Mouse (Mus musculus) kidney, adult 18-20 months (tissue): ENCODE measurements at regions not wholly inside any gene's neighbourhood (a gene's known extent, or its start where the extent isn't known, plus 50 kb on each side); places are given as distances from the start of the nearest gene placed in this dataset.

Experiments used
- DNase-seq: peaks from one replicate; pipeline ENCODE4 v3.0.0; 2021

DNA sequence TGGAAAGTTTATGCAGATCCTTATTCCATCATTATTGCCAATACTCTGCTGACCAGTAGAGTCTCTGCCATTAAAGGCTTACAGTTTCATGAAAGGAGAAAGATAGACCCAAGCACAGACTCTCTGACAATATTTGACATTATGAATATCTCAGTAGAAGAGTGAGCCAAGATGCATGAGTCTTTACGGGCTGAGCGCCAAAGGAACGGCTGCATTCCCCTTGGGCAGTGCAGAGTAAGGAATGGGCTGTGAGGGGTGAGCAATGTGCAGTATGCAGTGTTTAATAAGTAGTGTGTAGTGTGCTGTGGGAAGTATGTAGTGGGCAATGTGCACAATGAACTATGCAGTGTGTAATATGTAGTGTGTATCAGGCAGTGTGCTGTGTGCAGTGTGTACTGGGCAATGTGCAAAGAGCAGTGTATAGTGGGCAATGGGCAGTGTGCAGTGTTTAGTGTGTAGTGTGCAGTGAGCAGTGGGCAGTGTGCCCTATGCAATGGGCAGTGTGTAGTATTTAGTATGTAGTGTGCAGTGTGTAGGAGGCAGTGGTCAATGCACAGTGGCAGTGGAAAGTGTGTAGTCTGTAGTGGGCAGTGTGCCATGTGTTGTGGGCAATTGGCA lies 671.8 kb downstream of the 5730522E02Rik start:
- DNase-seq, result no peak

GRCm38 (mm10) chr11:25536069-25536468 lies 674.5 kb downstream of the 5730522E02Rik start:
- no peak for DNase-seq

DNA sequence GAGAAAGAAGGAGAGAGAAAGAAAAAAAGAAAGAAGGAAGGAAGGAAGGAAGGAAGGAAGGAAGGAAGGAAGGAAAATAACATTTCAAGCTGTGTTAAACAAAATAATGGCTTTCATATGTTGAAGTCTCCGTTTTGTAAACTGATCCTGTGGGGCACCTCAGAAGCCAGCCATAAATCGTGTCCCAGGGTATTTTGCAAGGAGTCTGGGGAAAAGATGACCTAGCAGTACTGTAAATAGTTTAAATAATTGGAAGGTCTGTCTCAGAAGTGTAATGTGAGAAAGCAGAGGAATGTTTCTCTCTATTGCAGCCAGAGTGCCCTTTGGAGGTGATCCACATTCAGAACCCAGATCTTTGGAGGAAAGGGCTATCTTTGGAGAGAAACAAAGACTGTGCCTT lies 677.5 kb downstream of the 5730522E02Rik start:
- DNase-seq, result no peak

DNA sequence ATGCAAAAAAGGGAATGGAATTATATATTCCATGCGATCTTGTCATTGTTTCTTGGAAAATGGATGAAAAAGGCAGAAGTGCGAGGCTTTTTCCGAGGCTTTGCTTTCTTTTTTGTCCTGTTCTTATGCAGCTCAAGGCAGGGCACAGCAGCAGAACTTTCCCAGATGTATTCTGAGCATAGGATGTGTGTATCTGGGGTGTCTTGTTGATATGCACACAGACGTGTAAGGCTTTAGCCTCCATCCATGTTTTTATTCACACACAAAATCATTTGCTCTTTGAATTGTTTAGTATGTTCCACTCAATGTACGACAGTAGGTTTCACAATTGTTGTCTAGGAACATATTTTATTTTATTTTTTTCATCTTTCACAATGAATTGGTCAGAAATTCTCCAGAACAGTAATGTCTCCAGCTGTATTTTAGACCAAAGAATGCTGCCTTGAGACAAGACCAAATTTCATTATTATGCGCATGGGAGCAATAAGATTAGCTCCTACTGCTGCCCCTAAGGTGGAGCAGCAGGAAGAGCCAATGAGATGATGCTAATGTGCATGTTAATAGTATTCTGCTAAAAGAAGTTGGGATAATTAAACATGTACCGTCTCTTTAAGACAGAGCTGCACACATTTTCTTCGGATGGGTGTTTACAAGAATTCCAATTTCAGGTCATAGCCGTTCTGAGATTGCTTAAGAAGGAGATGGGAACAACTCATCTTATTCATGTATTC lies 678.7 kb downstream of the 5730522E02Rik start:
- DNase-seq, result no peak

DNA sequence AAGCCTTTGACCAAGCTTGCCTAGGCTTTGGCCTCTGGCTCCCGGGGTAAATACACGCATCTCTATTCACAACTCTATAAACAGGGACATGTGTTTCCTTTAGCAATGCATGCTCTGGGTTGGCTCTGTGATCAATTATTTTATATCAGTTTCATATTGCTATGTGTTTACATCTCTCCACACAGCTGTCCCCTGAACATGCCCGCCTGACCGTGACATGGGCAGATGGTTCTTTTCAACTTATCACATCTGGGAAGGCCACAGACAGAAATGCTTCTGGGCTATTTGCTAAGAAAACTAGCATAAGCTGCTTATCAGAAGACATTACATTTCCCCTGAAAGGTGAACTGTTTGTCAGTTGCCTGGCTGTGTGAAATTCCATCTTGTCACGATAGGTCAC lies 682.5 kb downstream of the 5730522E02Rik start:
- DNase-seq, result no peak

- DNase-seq, result no peak
Observed at GRCm38 (mm10) chr11:25518903-25519302, 691.7 kb downstream of the 5730522E02Rik start.

- no peak for DNase-seq
Observed at GRCm38 (mm10) chr11:25518131-25518530, 692.4 kb downstream of the 5730522E02Rik start.

DNA sequence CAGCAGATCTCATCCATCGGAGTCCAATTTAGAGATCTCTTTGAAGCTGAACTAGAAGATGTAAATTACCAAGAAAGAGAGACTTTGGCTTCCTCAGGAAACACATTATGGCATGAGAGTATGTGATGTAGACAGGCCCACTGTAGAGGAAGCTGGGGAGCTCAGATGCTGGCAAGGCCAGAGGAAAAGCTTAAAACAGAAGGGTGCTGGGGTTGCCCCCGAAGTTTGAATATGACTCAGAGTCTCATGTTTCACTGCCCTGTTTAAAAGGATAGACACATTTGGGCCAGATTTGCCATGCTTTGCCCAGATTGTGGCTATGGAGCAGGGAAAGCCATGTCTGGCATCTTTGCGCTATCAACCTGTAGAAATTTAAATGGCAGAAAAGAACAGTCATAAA lies 705.1 kb downstream of the 5730522E02Rik start:
- no peak for DNase-seq

DNA sequence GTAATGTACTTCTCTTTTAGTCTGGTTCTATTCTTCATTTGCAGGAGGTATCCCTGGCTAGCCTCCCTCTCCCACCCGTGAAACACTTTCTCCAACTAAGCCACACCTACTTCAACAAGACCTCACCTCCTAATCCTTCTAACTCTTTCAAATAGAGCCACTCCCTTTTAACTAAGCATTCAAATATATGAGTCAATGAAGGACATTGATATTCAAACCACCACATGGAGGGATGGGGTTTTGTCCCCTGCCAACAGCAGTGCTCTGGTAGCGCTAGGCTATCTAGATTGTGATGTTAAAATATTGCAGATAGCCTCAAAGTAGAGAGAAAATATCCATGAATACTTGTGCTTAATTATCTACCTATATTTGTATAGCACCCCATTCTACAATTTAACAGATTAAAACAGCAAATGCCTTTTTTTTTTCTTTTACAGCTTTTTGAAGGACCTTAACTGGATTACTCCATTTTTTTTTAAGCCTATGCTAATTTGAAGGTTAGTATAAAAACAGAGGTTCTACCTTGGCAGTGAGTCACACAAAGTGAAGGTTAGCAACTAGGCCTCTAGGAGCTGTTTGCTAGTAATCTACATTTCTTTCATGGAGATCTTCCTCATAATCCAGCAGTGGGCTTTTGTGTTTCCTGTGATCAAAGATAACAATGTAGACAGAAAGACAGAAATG lies 736.7 kb downstream of the 5730522E02Rik start:
- no peak for DNase-seq

- DNase-seq, result no peak
Observed at GRCm38 (mm10) chr11:25469819-25470218, 740.7 kb downstream of the 5730522E02Rik start.

DNA sequence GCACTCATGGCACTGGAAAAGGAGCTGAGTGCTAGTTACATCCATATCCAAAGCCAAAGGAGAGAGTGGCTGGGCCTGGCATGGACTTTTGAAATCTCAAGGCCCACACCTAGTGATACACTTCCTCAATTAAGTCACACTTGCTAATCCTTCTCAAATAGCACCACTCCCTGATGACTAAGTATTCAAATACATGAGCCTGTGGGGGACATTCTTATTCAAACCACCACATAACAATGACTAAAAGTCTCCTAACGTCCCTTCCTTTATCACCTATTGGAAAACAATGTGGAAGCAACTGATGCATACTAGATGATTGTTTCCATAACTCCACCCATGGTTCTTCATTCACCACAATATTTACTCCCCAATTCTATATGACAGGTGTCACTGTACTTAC lies 773.4 kb downstream of the 5730522E02Rik start:
- DNase-seq, result no peak

- DNase-seq, result no peak
Observed at GRCm38 (mm10) chr11:25435645-25436044, 774.9 kb downstream of the 5730522E02Rik start.

DNA sequence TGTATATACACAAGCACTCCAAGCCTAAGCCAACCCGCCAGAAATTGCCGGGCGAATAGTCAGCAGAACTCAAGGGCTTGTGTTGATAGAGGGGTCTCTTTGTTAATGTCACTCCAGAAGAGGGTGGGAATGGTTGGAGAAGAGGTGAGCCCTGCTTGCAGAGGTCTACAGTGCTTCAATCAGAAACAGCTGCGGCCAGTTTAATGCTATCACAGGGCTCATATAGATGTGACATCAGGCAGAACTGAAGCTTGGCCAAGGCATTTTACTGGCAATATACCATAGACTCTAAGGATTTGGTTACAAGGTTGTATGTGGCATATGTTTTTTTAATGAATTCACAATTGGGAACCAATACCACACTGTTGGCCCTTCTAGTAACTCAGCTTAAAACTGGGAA lies 787.4 kb downstream of the 5730522E02Rik start:
- DNase-seq, result no peak

DNA sequence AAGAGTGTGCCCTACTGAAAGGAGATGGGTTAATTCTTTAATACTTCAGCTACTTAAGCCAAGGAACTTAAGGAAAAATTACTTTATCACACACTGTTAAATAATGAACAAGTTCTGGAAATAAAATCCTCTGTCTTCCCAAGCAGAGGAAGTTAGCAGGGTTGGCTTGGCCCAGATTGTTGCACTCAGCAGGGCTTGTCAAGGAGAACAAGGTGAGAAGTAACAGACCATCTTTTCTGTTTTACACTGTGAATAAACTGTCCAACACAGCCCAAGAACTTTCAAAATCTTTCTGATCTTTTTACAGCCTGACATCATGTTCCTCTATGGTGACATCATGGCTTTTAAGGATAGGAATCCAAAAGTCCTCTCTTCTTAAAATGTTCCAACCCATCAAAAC lies 789.1 kb downstream of the 5730522E02Rik start:
- DNase-seq, result no peak

DNA sequence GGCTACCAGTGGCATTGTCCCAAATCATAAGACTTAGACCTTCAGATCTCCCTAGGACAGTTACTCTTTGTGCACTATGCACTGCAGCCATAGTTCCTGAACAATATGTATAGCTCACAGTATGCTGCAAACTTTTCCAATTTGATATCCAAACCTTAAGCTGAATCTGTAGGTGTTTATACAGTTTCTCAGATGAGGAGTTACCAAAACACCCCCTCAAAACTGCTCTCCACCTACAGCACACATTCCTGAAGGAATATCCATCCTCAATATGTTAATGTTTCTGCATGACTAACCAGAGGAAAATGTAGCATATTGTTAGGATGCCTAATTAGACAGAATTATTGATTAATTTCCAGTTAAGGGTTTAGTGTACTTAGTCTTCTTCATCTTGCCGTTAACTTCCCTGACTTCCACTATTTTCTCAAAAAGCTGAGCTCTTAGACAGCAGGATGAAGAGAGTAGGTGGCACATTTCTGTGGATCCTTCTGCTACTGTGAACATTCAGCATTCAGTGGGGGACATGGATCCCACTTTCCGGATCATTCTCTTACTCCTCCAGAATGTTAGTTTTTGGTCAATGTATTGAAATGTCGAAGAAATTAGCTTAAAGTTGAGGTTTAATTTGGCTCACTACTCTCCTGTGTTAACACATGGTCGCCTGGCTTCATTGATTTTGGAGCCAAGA lies 800.0 kb downstream of the 5730522E02Rik start:
- DNase-seq, result no peak

GRCm38 (mm10) chr11:25391649-25392048 lies 818.9 kb downstream of the 5730522E02Rik start:
- DNase-seq, result no peak

DNA sequence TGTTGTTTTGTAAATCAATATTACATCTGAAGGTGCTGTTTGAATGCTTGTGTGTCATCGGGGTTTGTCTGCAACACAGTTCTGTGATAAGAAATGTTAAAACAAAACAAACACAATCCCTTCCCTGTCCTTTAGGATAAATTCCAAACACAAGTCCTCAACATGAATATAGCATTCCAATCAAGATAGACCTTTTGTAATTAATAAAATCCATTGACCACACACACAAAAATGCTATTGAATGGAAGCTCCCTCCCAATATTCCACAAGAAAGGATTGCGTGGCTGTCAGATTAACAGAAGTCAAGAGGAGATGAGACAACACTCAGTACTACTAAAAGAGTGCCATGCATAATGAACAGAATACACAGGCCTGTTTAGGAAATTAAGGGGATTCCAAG lies 843.5 kb downstream of the 5730522E02Rik start:
- no peak for DNase-seq

GRCm38 (mm10) chr11:25365433-25365832 lies 845.1 kb downstream of the 5730522E02Rik start:
- no peak for DNase-seq

- no peak for DNase-seq
Observed at GRCm38 (mm10) chr11:25359723-25360122, 850.8 kb downstream of the 5730522E02Rik start.

DNA sequence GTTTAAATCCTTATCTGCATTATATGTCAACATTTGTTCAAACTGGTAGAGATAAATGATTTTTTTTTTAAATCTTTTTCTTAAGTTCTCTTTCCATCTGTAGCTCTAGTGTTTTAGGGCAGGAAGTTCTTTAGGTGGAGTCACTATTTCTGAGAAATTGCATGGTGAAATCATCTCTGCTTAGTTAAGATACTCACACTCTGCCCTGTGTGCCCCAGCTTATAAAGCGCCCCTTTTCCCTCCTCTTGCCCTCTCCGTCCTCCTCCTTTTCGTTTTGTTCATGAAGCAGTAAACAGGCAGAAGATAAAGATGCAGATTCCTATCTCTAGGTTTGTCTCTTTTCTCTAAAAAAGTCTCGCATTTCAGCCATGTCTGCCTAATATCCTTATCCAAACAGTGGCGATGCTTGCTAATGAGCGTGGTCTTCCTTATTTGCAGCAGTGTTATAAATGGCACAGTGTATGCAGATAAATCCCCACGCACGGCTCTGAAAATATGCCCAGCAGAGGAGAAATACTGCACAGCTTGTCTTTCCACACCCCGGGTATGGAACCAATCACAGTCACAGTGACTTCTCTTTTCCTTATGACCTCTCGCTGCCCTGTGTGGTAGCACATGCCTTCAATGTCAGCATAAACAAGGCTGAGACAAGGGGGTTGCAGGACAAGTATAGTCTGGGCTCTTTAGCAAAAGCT lies 852.7 kb downstream of the 5730522E02Rik start:
- DNase-seq, result no peak

GRCm38 (mm10) chr11:25356671-25357586 lies 853.6 kb downstream of the 5730522E02Rik start:
- no peak for DNase-seq

GRCm38 (mm10) chr11:25335667-25336066 lies 874.9 kb downstream of the 5730522E02Rik start:
- no peak for DNase-seq
